Mouse (Mus musculus): ENCODE results near the gene Slc17a5. TPM values are rescaled to one million over a fixed set of nuclear protein-coding genes. Genes with fewer than 3 reads are reported as not detected.
"Not testable (repeated sequence)": the region's sequence is repeated elsewhere in the genome, so short reads cannot be mapped to it uniquely, and the experiment has no call there.

The Slc17a5 gene
- polyA plus RNA-seq, 2 experiments = 12.1 to 15.1 TPM

DNA sequence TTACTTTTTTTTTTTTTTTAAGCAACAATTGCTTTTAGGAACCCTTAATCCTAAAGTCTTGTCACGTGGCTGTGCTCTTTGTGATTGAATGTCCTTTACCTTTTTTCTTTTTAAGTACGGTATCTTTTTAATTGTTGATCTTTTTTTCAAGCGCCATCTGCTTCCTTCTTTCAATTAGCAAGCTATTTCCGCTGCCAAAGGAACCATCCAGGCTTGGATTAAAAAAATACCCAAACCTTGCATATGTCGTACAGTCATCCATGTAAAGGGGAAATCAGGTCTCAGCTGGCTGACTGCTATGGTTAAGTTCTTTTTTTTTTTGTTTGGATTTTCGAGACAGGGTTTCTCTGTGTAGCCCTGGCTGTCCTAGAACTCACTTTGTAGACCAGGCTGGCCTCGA lies 94.7 kb downstream of the Slc17a5 start:
- no peaks in the 10 kb centered on the region for H3K27me3 ChIP-seq (ENCODE audit: control insufficient read depth, insufficient read depth, low read length)
- no peak for DNase-seq (ENCODE audit: low spot score)
- H3K36me3 ChIP-seq (ENCODE audit: control insufficient read depth, insufficient read depth, low read length) = no peaks in the 10 kb centered on the region
- no peak overlapping the region for H3K27ac ChIP-seq (replicated peaks; ENCODE audit: low read depth, low read length)
- no peak overlapping the region for H3K9ac ChIP-seq (ENCODE audit: low read depth, low read length, severe bottlenecking)
- H3K9me3 ChIP-seq (ENCODE audit: control insufficient read depth, low read length) = no peaks in the 10 kb centered on the region
- no peak for ATAC-seq (ENCODE audit: low FRiP score, low read depth)
- H3K4me2 ChIP-seq (replicated peaks; ENCODE audit: low read depth, low read length, severe bottlenecking) = no peak overlapping the region
- no peak for TF ChIP-seq POLR2A (IDR thresholded peaks at IDR 0.05; ENCODE audit: borderline replicate concordance, extremely low read depth, insufficient read depth, insufficient read length)
- H3K4me3 ChIP-seq (replicated peaks; ENCODE audit: low read length) = no peak overlapping the region
- H3K4me1 ChIP-seq (ENCODE audit: control insufficient read depth, insufficient read depth, low read length) = no peaks in the 10 kb centered on the region
- 92% methylated on average over 7 of the region's 7 CpGs for WGBS

DNA sequence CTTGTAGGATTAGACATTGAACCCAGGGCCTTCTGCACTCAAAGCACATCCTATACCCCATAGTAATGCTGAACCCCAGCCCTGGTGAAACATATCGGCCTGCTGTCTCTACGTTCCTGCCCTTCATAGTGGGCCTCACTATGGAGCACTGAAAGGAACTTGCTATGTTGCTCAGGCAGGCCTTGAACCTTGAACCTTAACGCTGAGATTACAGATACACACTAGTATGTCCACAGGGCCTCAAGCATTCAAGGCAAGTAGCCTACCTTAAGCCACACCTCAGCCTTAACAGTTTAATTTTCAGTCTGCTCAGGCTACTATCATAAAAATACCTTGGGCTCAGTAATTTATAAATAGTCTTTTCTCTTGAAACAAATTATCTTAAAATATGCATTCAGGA lies 95.6 kb downstream of the Slc17a5 start:
- H3K9me3 ChIP-seq (ENCODE audit: control insufficient read depth, low read length) = no peaks in the 10 kb centered on the region
- H3K4me3 ChIP-seq (replicated peaks; ENCODE audit: low read length) = no peak overlapping the region
- H3K27ac ChIP-seq (replicated peaks; ENCODE audit: low read depth, low read length) = no peak overlapping the region
- DNase-seq (ENCODE audit: low spot score) (no peak), ATAC-seq (ENCODE audit: low FRiP score, low read depth) (no peak)
- H3K9ac ChIP-seq (ENCODE audit: low read depth, low read length, severe bottlenecking) = no peak overlapping the region
- no peak overlapping the region for H3K4me2 ChIP-seq (replicated peaks; ENCODE audit: low read depth, low read length, severe bottlenecking)
- no peak for TF ChIP-seq POLR2A (IDR thresholded peaks at IDR 0.05; ENCODE audit: borderline replicate concordance, extremely low read depth, insufficient read depth, insufficient read length)
- 90% methylated on average over 3 of the region's 3 CpGs for WGBS
- H3K4me1 ChIP-seq (ENCODE audit: control insufficient read depth, insufficient read depth, low read length) = no peaks in the 10 kb centered on the region
- H3K36me3 ChIP-seq (ENCODE audit: control insufficient read depth, insufficient read depth, low read length) = no peaks in the 10 kb centered on the region
- H3K27me3 ChIP-seq (ENCODE audit: control insufficient read depth, insufficient read depth, low read length) = no peaks in the 10 kb centered on the region

DNA sequence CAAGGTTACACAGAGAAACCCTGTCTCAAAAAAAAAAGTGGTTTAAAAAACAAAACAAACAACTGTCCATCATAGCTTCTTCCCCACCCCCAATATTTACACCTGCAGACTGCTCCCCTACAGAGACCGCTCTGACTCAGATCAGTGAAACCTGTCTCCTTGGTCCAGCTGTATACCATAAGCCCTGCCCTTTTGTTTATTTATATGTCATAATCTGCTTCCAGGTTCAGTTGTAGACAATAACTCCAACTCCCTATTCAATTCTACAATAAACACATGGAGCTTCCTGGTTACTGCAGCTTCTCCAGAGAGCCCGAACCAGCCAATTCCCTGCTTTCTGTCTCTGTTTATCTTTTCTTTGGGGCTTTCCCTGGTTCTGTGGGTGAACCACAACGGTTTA lies 96.7 kb downstream of the Slc17a5 start:
- no peak overlapping the region for H3K4me3 ChIP-seq (replicated peaks; ENCODE audit: low read length)
- ATAC-seq (ENCODE audit: low FRiP score, low read depth) = no peak
- no peak overlapping the region for H3K9ac ChIP-seq (ENCODE audit: low read depth, low read length, severe bottlenecking)
- H3K36me3 ChIP-seq (ENCODE audit: control insufficient read depth, insufficient read depth, low read length) = no peaks in the 10 kb centered on the region
- WGBS = 88% methylated on average over 3 of the region's 3 CpGs
- H3K4me1 ChIP-seq (ENCODE audit: control insufficient read depth, insufficient read depth, low read length) = no peaks in the 10 kb centered on the region
- no peak for DNase-seq (ENCODE audit: low spot score)
- H3K27me3 ChIP-seq (ENCODE audit: control insufficient read depth, insufficient read depth, low read length) = no peaks in the 10 kb centered on the region
- no peaks in the 10 kb centered on the region for H3K9me3 ChIP-seq (ENCODE audit: control insufficient read depth, low read length)
- no peak overlapping the region for H3K4me2 ChIP-seq (replicated peaks; ENCODE audit: low read depth, low read length, severe bottlenecking)
- TF ChIP-seq POLR2A (IDR thresholded peaks at IDR 0.05; ENCODE audit: borderline replicate concordance, extremely low read depth, insufficient read depth, insufficient read length) = no peak
- no peak overlapping the region for H3K27ac ChIP-seq (replicated peaks; ENCODE audit: low read depth, low read length)

DNA sequence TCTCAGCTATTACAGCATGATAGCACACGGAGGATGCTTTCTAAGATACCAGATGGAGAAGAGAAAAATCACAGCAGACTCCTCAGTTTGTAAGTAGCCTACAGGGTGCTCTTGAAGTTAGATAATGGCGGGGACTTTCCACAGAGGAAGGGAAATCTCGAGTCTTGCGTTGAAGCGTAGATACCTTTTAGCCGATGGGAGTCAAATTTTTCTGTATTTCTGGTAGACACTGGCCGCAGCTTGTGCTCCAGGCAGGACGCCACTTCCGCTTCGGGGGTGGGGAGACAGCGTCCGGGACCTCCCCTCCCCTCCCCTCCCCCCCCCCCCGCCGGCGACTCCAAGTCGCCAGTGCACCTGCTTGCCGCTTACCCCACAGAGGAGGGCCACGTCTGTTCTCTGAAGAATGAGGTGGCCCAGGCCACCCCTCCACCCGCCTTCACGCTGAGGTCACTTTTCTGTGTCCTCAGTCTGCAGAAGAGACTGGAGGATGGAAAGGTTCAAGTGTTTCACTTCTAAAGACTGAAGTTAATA lies 98.9 kb downstream of the Slc17a5 start, which contains the start of gene Eef1a1:
Eef1a1 (minus strand) TSS at position 262 of the 531 bp plus-strand sequence.
- WGBS = 4% methylated on average over 14 of the region's 20 CpGs
- ATAC-seq (ENCODE audit: low FRiP score, low read depth) = peak; percentile 82
- TF ChIP-seq POLR2A (IDR thresholded peaks at IDR 0.05; ENCODE audit: borderline replicate concordance, extremely low read depth, insufficient read depth, insufficient read length) = no peak
- Histone ChIP-seq H3K4me2 (replicated peaks; ENCODE audit: low read depth, low read length, severe bottlenecking) (peak within 1 kb of the TSS; percentile 60), H3K27ac (replicated peaks; ENCODE audit: low read depth, low read length) (0 out of 2 replicates have a peak within 1 kb of the TSS, but pooled peaks have one; percentile 9), H3K27me3 (ENCODE audit: control insufficient read depth, insufficient read depth, low read length) (no peaks in the 10 kb centered on the region), H3K36me3 (ENCODE audit: control insufficient read depth, insufficient read depth, low read length) (no peaks in the 10 kb centered on the region), H3K9me3 (ENCODE audit: control insufficient read depth, low read length) (no peaks in the 10 kb centered on the region), H3K4me1 (ENCODE audit: control insufficient read depth, insufficient read depth, low read length) (no peaks in the 10 kb centered on the region), H3K4me3 (replicated peaks; ENCODE audit: low read length) (peak within 1 kb of the TSS; percentile 37), H3K9ac (ENCODE audit: low read depth, low read length, severe bottlenecking) (peak within 1 kb of the TSS; percentile 65)
- DNase-seq (ENCODE audit: low spot score) = no peak

DNA sequence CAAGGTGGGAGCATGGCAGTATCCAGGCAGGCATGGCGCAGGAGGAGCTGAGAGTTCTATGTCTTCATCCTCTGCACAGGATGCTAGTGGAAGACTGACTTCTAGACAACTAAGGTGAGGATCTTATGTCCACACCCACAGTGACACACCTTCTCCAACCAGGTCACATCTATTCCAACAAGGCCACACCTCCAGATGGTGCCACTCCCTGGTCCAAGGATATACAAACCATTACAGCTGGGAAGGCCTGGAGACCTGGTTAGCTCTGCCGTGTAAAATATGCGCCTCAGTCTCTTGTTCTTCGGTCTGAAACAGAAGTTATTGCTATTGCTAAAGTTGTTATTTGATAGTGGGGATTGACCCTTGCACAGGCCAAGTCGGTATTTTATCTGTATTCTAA lies 99.8 kb downstream of the Slc17a5 start:
- not testable (repeated sequence) for H3K27ac ChIP-seq (replicated peaks; ENCODE audit: low read depth, low read length); H3K4me1 ChIP-seq (ENCODE audit: control insufficient read depth, insufficient read depth, low read length); H3K27me3 ChIP-seq (ENCODE audit: control insufficient read depth, insufficient read depth, low read length); H3K4me3 ChIP-seq (replicated peaks; ENCODE audit: low read length); H3K9me3 ChIP-seq (ENCODE audit: control insufficient read depth, low read length); H3K36me3 ChIP-seq (ENCODE audit: control insufficient read depth, insufficient read depth, low read length); ATAC-seq (ENCODE audit: low FRiP score, low read depth); H3K4me2 ChIP-seq (replicated peaks; ENCODE audit: low read depth, low read length, severe bottlenecking); DNase-seq (ENCODE audit: low spot score); H3K9ac ChIP-seq (ENCODE audit: low read depth, low read length, severe bottlenecking)
- 97% methylated on average over 5 of the region's 5 CpGs for whole genome bisulfite sequencing

Other genes with a start within 250 kb of the Slc17a5 start
- gene Gsta2, start 232.3 kb downstream of the Slc17a5 start, polyA plus RNA-seq (2012; rRNA removed) = 1.2 and 3.0 TPM in 2 replicates
- 4.6 and 7.8 TPM in 2 replicates for gene Gsta2, start 232.3 kb downstream of the Slc17a5 start, polyA plus RNA-seq (2014; fragmentation: Nextera tagmentation; extraction: Ambion mirVana)
- gene Dppa5a, start 219.9 kb downstream of the Slc17a5 start, polyA plus RNA-seq (2012; rRNA removed) = 0.67 and 0.92 TPM in 2 replicates
- gene Dppa5a, start 219.9 kb downstream of the Slc17a5 start, polyA plus RNA-seq (2014; fragmentation: Nextera tagmentation; extraction: Ambion mirVana) = 0.70 and 0.76 TPM in 2 replicates
- gene Ooep, start 209.3 kb downstream of the Slc17a5 start, polyA plus RNA-seq (2012; rRNA removed) = 2.0 and 2.2 TPM in 2 replicates
- 3.6 TPM in 2 replicates for gene Ooep, start 209.3 kb downstream of the Slc17a5 start, polyA plus RNA-seq (2014; fragmentation: Nextera tagmentation; extraction: Ambion mirVana)
- 0.72 and 1.0 TPM in 2 replicates for gene Ddx43, start 192.3 kb downstream of the Slc17a5 start, polyA plus RNA-seq (2012; rRNA removed)
- 0.26 and 0.43 TPM in 2 replicates for gene Ddx43, start 192.3 kb downstream of the Slc17a5 start, polyA plus RNA-seq (2014; fragmentation: Nextera tagmentation; extraction: Ambion mirVana)
- 3.9 and 4.3 TPM in 2 replicates for gene Cgas, start 144.8 kb downstream of the Slc17a5 start, polyA plus RNA-seq (2012; rRNA removed)
- 2.4 and 2.8 TPM in 2 replicates for gene Cgas, start 144.8 kb downstream of the Slc17a5 start, polyA plus RNA-seq (2014; fragmentation: Nextera tagmentation; extraction: Ambion mirVana)
- gene Mto1, start 139.8 kb downstream of the Slc17a5 start, polyA plus RNA-seq (2012; rRNA removed) = 19.2 and 20.3 TPM in 2 replicates
- 22.7 and 23.3 TPM in 2 replicates for gene Mto1, start 139.8 kb downstream of the Slc17a5 start, polyA plus RNA-seq (2014; fragmentation: Nextera tagmentation; extraction: Ambion mirVana)
- gene Gm17324, start 139.3 kb downstream of the Slc17a5 start, polyA plus RNA-seq (2012; rRNA removed) = 0.15 and 0.18 TPM in 2 replicates
- 0.39 and 0.83 TPM in 2 replicates for gene Gm17324, start 139.3 kb downstream of the Slc17a5 start, polyA plus RNA-seq (2014; fragmentation: Nextera tagmentation; extraction: Ambion mirVana)
- 7,521 and 9,083 TPM in 2 replicates for gene Eef1a1, start 98.9 kb downstream of the Slc17a5 start, polyA plus RNA-seq (2012; rRNA removed)
- gene Eef1a1, start 98.9 kb downstream of the Slc17a5 start, polyA plus RNA-seq (2014; fragmentation: Nextera tagmentation; extraction: Ambion mirVana) = 6,070 and 6,314 TPM in 2 replicates
- 9.2 and 9.4 TPM in 2 replicates for gene Cd109, start 27.5 kb upstream of the Slc17a5 start, polyA plus RNA-seq (2012; rRNA removed)
- 15.9 and 18.0 TPM in 2 replicates for gene Cd109, start 27.5 kb upstream of the Slc17a5 start, polyA plus RNA-seq (2014; fragmentation: Nextera tagmentation; extraction: Ambion mirVana)